Mouse (Mus musculus) limb, embryonic 14.5 days (tissue): ENCODE measurements around the gene Mks1. TPM values are rescaled to one million over a fixed set of nuclear protein-coding genes. Genes with fewer than 3 reads are reported as not detected.

ENCODE experiments used
- ATAC-seq: fragments of 200-750 bp; cut with Nextera tagmentation; 2 replicates; pipeline ENCODE4 v1.8.0; 2017; ENCODE audit warnings: low read depth, moderate number of reproducible peaks, moderate TSS enrichment; ENCODE audit not compliant: low FRiP score
- DNase-seq: peaks from one replicate; pipeline ENCODE4 v3.0.0-alpha.2; 2015; ENCODE audit warnings: low spot score
- H3K27ac ChIP-seq: fragments of 300-500 bp; sonication (generic); replicated peaks from 2 replicates; pipeline ENCODE4 v1.5.1; 2014; ENCODE audit warnings: low read depth, mild to moderate bottlenecking, low read length, moderate library complexity, mixed read lengths
- H3K27me3 ChIP-seq: fragments of 300-500 bp; sonication (generic); 2 replicates; pipeline ENCODE4 v1.6.1; 2014; ENCODE audit warnings: low read length, mixed read lengths; ENCODE audit not compliant: control insufficient read depth, insufficient read depth
- H3K36me3 ChIP-seq: fragments of 300-500 bp; sonication (generic); 2 replicates; pipeline ENCODE4 v1.6.1; 2014; ENCODE audit warnings: mild to moderate bottlenecking, low read length, moderate library complexity, mixed read lengths; ENCODE audit not compliant: control insufficient read depth, insufficient read depth
- H3K4me1 ChIP-seq: fragments of 300-500 bp; sonication (generic); 2 replicates; pipeline ENCODE4 v1.6.1; 2014; ENCODE audit warnings: antibody characterized with exemption, low read length, mixed read lengths; ENCODE audit not compliant: control insufficient read depth, insufficient read depth
- H3K4me2 ChIP-seq: fragments of 300-500 bp; sonication (generic); replicated peaks from 2 replicates; pipeline ENCODE4 v1.6.1; 2014; ENCODE audit warnings: low read depth, mild to moderate bottlenecking, low read length, moderate library complexity; ENCODE audit not compliant: severe bottlenecking
- H3K4me3 ChIP-seq: fragments of 300-500 bp; sonication (generic); replicated peaks from 2 replicates; pipeline ENCODE4 v1.5.1; 2014; ENCODE audit warnings: low read length
- H3K9ac ChIP-seq: fragments of 300-500 bp; sonication (generic); 2 replicates; pipeline ENCODE4 v1.6.1; 2014; ENCODE audit warnings: mild to moderate bottlenecking, low read depth, low read length, moderate library complexity; ENCODE audit not compliant: severe bottlenecking
- H3K9me3 ChIP-seq: fragments of 300-500 bp; sonication (generic); 2 replicates; pipeline ENCODE4 v1.6.1; 2016; ENCODE audit warnings: low read length; ENCODE audit not compliant: control insufficient read depth
- POLR2A ChIP-seq: fragments of 200-500 bp; IDR thresholded peaks from 2 replicates; pipeline ENCODE4 v1.8.0; 2012; ENCODE audit warnings: inconsistent platforms, mild to moderate bottlenecking, moderate library complexity, borderline replicate concordance; ENCODE audit not compliant: insufficient read depth, insufficient read length; ENCODE audit errors: extremely low read depth
- WGBS: fragments of 180-500 bp; shearing (Covaris S2); extraction: QIAGEN DNeasy Blood & Tissue Kit; methylation state at CpG from one replicate; pipeline ENCODE4 v1.1.7; 2014; 5-methylcytosine and 5-hydroxymethylcytosine counted together
- polyA plus RNA-seq, 2 experiments: library from polyadenylated mRNA; depleted of rRNA in 1 of 2; stranded (reverse) in 1 of 2; unstranded in 1 of 2; fragments of >200 nt; fragmentation: Nextera tagmentation in 1 of 2; extraction: Ambion mirVana in 1 of 2; gene quantifications; 2 replicates each; pipeline versions ENCODE4 v1.2.1 to v1.2.3; 2012 to 2014

Gene Mks1
- polyA plus RNA-seq, 2 experiments, result 12.8 to 31.0 TPM

DNA sequence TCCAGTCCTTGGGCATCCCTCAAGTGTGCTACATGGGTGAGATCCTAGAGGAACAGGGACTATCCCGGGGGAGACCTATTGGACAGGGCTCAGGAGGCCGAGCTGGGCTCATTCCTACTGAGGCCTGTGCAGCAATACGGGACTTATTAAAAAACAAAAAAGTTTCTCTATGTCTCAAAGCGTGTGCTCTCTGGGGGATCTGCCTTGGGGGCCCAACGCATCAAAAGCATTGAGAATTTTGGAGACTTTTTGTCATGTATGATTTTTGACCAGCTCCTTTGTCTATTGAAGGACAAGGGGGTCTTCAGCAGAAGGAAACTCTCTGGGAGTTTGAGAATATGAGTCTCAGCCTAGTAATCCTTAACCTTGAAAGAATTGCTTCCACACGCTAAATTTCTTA, 39.2 kb downstream of the Mks1 start, which contains the start of gene Olfr462:
Olfr462 (minus strand) TSS at position 101 of the 400 bp plus-strand sequence.
- Histone ChIP-seq H3K4me1 (no peaks in the 10 kb centered on the region), H3K27ac (no peak within 1 kb of the TSS), H3K36me3 (no peaks in the 10 kb centered on the region), H3K4me3 (no peak within 1 kb of the TSS), H3K27me3 (no peaks in the 10 kb centered on the region), H3K9ac (no peak within 1 kb of the TSS), H3K4me2 (no peak within 1 kb of the TSS), H3K9me3 (no peaks in the 10 kb centered on the region)
- TF ChIP-seq POLR2A, result no peak
- ATAC-seq, result no peak
- DNase-seq, result no peak
- WGBS, result 88% methylated on average over 6 of the region's 6 CpGs

DNA sequence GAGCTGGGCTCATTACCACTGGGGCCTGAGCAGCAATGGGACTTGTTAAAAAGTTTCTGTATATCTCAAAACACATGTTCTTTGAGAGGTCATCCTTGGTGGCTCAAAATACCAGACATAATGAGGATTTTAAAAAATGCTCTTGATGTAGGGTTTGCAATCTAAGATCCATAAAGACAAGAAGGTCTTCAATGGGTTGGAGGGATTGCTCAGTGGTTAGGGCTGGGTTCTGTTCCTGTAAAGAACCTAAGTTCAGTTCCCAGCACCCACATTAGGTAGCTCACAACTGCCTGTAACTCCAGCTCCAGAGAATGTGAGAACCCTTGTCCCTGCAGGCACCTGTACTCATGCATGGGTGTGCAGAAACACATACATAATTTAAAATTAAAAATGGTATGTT, 44.3 kb downstream of the Mks1 start, which contains the start of gene Olfr463:
Olfr463 (minus strand) TSS at position 101 of the 400 bp plus-strand sequence.
- Histone ChIP-seq H3K9me3 (no peaks in the 10 kb centered on the region), H3K4me1 (no peaks in the 10 kb centered on the region), H3K9ac (no peak within 1 kb of the TSS), H3K27ac (no peak within 1 kb of the TSS), H3K4me2 (no peak within 1 kb of the TSS), H3K4me3 (no peak within 1 kb of the TSS), H3K36me3 (no peaks in the 10 kb centered on the region), H3K27me3 (no peaks in the 10 kb centered on the region)
- no peak for TF ChIP-seq POLR2A
- DNase-seq (no peak), ATAC-seq (no peak)

DNA sequence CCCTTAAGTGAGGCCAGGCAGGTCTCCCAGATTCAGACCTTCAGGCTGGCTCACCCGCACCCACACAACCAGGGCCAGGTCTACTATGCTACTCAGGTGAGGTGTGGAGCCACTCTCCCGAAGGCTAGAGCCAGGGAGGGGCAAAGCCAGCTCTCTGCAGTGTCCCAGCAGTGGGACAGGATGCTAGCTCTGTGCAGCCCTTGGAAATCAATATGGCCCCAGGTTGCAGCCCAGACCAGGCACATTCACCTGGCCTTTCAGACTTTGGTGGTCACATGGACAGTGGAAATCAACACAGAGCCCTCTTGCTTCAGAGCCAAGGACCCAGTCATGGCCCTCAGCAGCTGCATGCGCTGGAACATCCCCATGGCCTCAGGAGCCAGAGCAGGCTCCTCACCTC, 51.3 kb downstream of the Mks1 start:
- no peak for ATAC-seq

More for the DNA sequence above, 51.3 kb downstream of the Mks1 start:
- Histone ChIP-seq H3K27me3 (no peaks in the 10 kb centered on the region), H3K9ac (no peak overlapping the region), H3K27ac (no peak overlapping the region), H3K4me2 (no peak overlapping the region), H3K4me1 (no peaks in the 10 kb centered on the region), H3K4me3 (no peak overlapping the region), H3K9me3 (no peaks in the 10 kb centered on the region), H3K36me3 (no peaks in the 10 kb centered on the region)
- 80% methylated on average over 3 of the region's 3 CpGs for WGBS
- no peak for DNase-seq
- no peak for TF ChIP-seq POLR2A

Other genes starting within 250 kb of the Mks1 start
- 0.15 and 0.26 TPM in 2 replicates for gene Hsf5, start 236.1 kb upstream of the Mks1 start, polyA plus RNA-seq (2012; rRNA removed)
- gene Hsf5, start 236.1 kb upstream of the Mks1 start, polyA plus RNA-seq (2014; fragmentation: Nextera tagmentation; extraction: Ambion mirVana), result 0.21 and 0.25 TPM in 2 replicates
- 4.7 and 4.9 TPM in 2 replicates for gene Rnf43, start 190.5 kb upstream of the Mks1 start, polyA plus RNA-seq (2012; rRNA removed)
- gene Rnf43, start 190.5 kb upstream of the Mks1 start, polyA plus RNA-seq (2014; fragmentation: Nextera tagmentation; extraction: Ambion mirVana), result 6.5 and 9.5 TPM in 2 replicates
- gene Supt4a, start 115.7 kb upstream of the Mks1 start, polyA plus RNA-seq (2012; rRNA removed), result 106 and 121 TPM in 2 replicates
- 167 and 181 TPM in 2 replicates for gene Supt4a, start 115.7 kb upstream of the Mks1 start, polyA plus RNA-seq (2014; fragmentation: Nextera tagmentation; extraction: Ambion mirVana)
- gene Tspoap1, start 92.7 kb upstream of the Mks1 start, polyA plus RNA-seq (2012; rRNA removed), result 6.5 and 7.3 TPM in 2 replicates
- gene Tspoap1, start 92.7 kb upstream of the Mks1 start, polyA plus RNA-seq (2014; fragmentation: Nextera tagmentation; extraction: Ambion mirVana), result 2.2 and 2.9 TPM in 2 replicates
- 1.1 and 3.3 TPM in 2 replicates for gene Mpo, start 59.6 kb upstream of the Mks1 start, polyA plus RNA-seq (2012; rRNA removed)
- 1.7 TPM in 2 replicates for gene Mpo, start 59.6 kb upstream of the Mks1 start, polyA plus RNA-seq (2014; fragmentation: Nextera tagmentation; extraction: Ambion mirVana)
- 0.04 and 0.06 TPM in 2 replicates for gene Lpo, start 24.9 kb upstream of the Mks1 start, polyA plus RNA-seq (2012; rRNA removed)
- 0.07 TPM in 1 of 2 replicates, not detected in the other for gene Lpo, start 24.9 kb upstream of the Mks1 start, polyA plus RNA-seq (2014; fragmentation: Nextera tagmentation; extraction: Ambion mirVana)
- gene Epx, start 22.3 kb downstream of the Mks1 start, polyA plus RNA-seq (2012; rRNA removed), result 0.80 and 1.2 TPM in 2 replicates
- gene Epx, start 22.3 kb downstream of the Mks1 start, polyA plus RNA-seq (2014; fragmentation: Nextera tagmentation; extraction: Ambion mirVana), result 0.40 and 1.2 TPM in 2 replicates
- gene Olfr462, start 39.1 kb downstream of the Mks1 start, polyA plus RNA-seq (2012; rRNA removed), result not detected in 2 replicates
- not detected in 2 replicates for gene Olfr462, start 39.1 kb downstream of the Mks1 start, polyA plus RNA-seq (2014; fragmentation: Nextera tagmentation; extraction: Ambion mirVana)
- not detected in 2 replicates for gene Olfr463, start 44.2 kb downstream of the Mks1 start, polyA plus RNA-seq (2012; rRNA removed)
- not detected in 2 replicates for gene Olfr463, start 44.2 kb downstream of the Mks1 start, polyA plus RNA-seq (2014; fragmentation: Nextera tagmentation; extraction: Ambion mirVana)
- gene Olfr464, start 67.8 kb downstream of the Mks1 start, polyA plus RNA-seq (2012; rRNA removed), result not detected in 2 replicates
- gene Olfr464, start 67.8 kb downstream of the Mks1 start, polyA plus RNA-seq (2014; fragmentation: Nextera tagmentation; extraction: Ambion mirVana), result not detected in 2 replicates
- gene Dynll2, start 134.3 kb downstream of the Mks1 start, polyA plus RNA-seq (2012; rRNA removed), result 71.7 and 84.3 TPM in 2 replicates
- gene Dynll2, start 134.3 kb downstream of the Mks1 start, polyA plus RNA-seq (2014; fragmentation: Nextera tagmentation; extraction: Ambion mirVana), result 12.8 and 13.7 TPM in 2 replicates
- gene Srsf1, start 194.2 kb downstream of the Mks1 start, polyA plus RNA-seq (2012; rRNA removed), result 524 and 556 TPM in 2 replicates
- 338 and 354 TPM in 2 replicates for gene Srsf1, start 194.2 kb downstream of the Mks1 start, polyA plus RNA-seq (2014; fragmentation: Nextera tagmentation; extraction: Ambion mirVana)
- gene Vezf1, start 215.1 kb downstream of the Mks1 start, polyA plus RNA-seq (2012; rRNA removed), result 35.3 and 38.9 TPM in 2 replicates
- gene Vezf1, start 215.1 kb downstream of the Mks1 start, polyA plus RNA-seq (2014; fragmentation: Nextera tagmentation; extraction: Ambion mirVana), result 42.7 and 44.1 TPM in 2 replicates
- 40.6 and 44.5 TPM in 2 replicates for gene Cuedc1, start 244.8 kb downstream of the Mks1 start, polyA plus RNA-seq (2012; rRNA removed)
- 20.9 and 25.5 TPM in 2 replicates for gene Cuedc1, start 244.8 kb downstream of the Mks1 start, polyA plus RNA-seq (2014; fragmentation: Nextera tagmentation; extraction: Ambion mirVana)